Comparison of ENCODE assay signal across 27 mouse cellular contexts in genomic region chr16:9016762-9017086, GRCm38 (mm10).
DNase-seq lines count a peak whose midpoint lies in the region; ATAC-seq and TF ChIP-seq lines count a peak whose summit lies in the region.
"Had no signal": no experiment of that assay in that cellular context is flagged by ENCODE, and none has a peak within 500 bp of the region (broad histone marks: within the 10 kb centered on the region; RNA-seq: fewer than 3 reads in every experiment).

No protein-coding gene starts in this region.

- TF ChIP-seq CTCF in lung, adult 2 months (IDR thresholded peaks at IDR 0.05; ENCODE audit: insufficient read depth, low read length) = no peak

- no peak for ATAC-seq in heart, embryonic 14.5 days (ENCODE audit: insufficient number of reproducible peaks, insufficient read depth, low FRiP score, low read depth)
- peak; percentile 76 for ATAC-seq in lung, embryonic 16.5 days (ENCODE audit: low read depth)
- ATAC-seq: activated CD4-positive, CD25-positive, alpha-beta regulatory T cell, adult 4 months; CD4-positive, CD25-positive, alpha-beta regulatory T cell, adult 4 months; forebrain, embryonic 15.5 days; hindbrain, postnatal 0 days; inflammation-experienced regulatory T-cells, adult 6 months; intestine, embryonic 16.5 days had no signal

- TF ChIP-seq POLR2A in lung, adult 2 months (IDR thresholded peaks at IDR 0.05; ENCODE audit: borderline replicate concordance, extremely low read depth, low read depth, low read length) = no peak

- H3K4me2 ChIP-seq in heart, embryonic 14.5 days (ENCODE audit: low read length) = peak overlapping the region; percentile 49; the same call in 1 of the 2 replicates
- peak overlapping the region; percentile 35 for H3K4me2 ChIP-seq in lung, embryonic 16.5 days (ENCODE audit: low read depth, low read length)
- H3K4me2 ChIP-seq: embryonic facial prominence, embryonic 13.5 days; forebrain, embryonic 12.5 days; forebrain, embryonic 15.5 days; hindbrain, embryonic 14.5 days had no signal

- no peaks in the 10 kb centered on the region for H3K36me3 ChIP-seq in heart, embryonic 14.5 days (ENCODE audit: control insufficient read depth, insufficient read depth, low read length)
- H3K36me3 ChIP-seq in lung, embryonic 16.5 days (ENCODE audit: control insufficient read depth, insufficient read depth, low read length) = no peaks in the 10 kb centered on the region
- H3K36me3 ChIP-seq: embryonic facial prominence, embryonic 10.5 days; embryonic facial prominence, embryonic 13.5 days; forebrain, embryonic 12.5 days; forebrain, embryonic 15.5 days had no signal

- no peaks in the 10 kb centered on the region for H3K9me3 ChIP-seq in heart, embryonic 14.5 days (ENCODE audit: control insufficient read depth, low read length)
- no peaks in the 10 kb centered on the region for H3K9me3 ChIP-seq in lung, embryonic 16.5 days (ENCODE audit: control insufficient read depth, low read length)
- H3K9me3 ChIP-seq: embryonic facial prominence, embryonic 10.5 days; embryonic facial prominence, embryonic 13.5 days; forebrain, embryonic 12.5 days; forebrain, embryonic 15.5 days had no signal

- DNase-seq in heart, adult 11 months = no peak
- peak; percentile 4 for DNase-seq in lung, adult 2 months
- no peak for DNase-seq in lung, postnatal 36 days
- no peak for DNase-seq in lung, postnatal 25 days (ENCODE audit: low spot score)
- DNase-seq in thymus, adult 18-20 months = no peak
- DNase-seq: adrenal gland, adult 8-10 months; cerebellum, adult 11-12 months; cerebellum, adult 8-10 months; cerebellum, postnatal 10 days; cerebellum, postnatal 36 days; embryo, embryonic 11 days; gastrocnemius, postnatal 25 days; heart, postnatal 10 days; heart, postnatal 4 days had no signal

- H3K27ac ChIP-seq in heart, embryonic 14.5 days (replicated peaks in 1 of 2; ENCODE audit: control insufficient read depth in 1 of 2, insufficient read depth in 1 of 2, low read depth in 2 of 2, low read length in 2 of 2) = no peak overlapping the region
- 0 out of 2 replicates have a peak overlapping the region, but pooled peaks have one; percentile 5 for H3K27ac ChIP-seq in lung, embryonic 16.5 days (ENCODE audit: low read length)
- H3K27ac ChIP-seq: embryonic facial prominence, embryonic 10.5 days; embryonic facial prominence, embryonic 13.5 days; forebrain, embryonic 12.5 days; forebrain, embryonic 15.5 days; hindbrain, embryonic 14.5 days; hindbrain, postnatal 0 days had no signal

- H3K4me1 ChIP-seq in heart, embryonic 14.5 days (ENCODE audit: control insufficient read depth in 2 of 2, insufficient read depth in 2 of 2, low read length in 2 of 2) = no peaks in the 10 kb centered on the region
- no peaks in the 10 kb centered on the region for H3K4me1 ChIP-seq in lung, adult 2 months (ENCODE audit: control insufficient read depth, insufficient read depth, low read length)
- H3K4me1 ChIP-seq in lung, embryonic 16.5 days (replicated peaks; ENCODE audit: control insufficient read depth, insufficient read depth, low read length) = no peaks in the 10 kb centered on the region
- H3K4me1 ChIP-seq: embryonic facial prominence, embryonic 13.5 days; forebrain, embryonic 12.5 days; forebrain, embryonic 15.5 days had no signal

- no peak overlapping the region for H3K4me3 ChIP-seq in heart, embryonic 14.5 days (ENCODE audit: control insufficient read depth in 1 of 2, insufficient read depth in 1 of 2, low read depth in 1 of 2, low read length in 2 of 2)
- H3K4me3 ChIP-seq in lung, adult 2 months (replicated peaks; ENCODE audit: extremely low read depth, low read depth, low read length) = no peak overlapping the region
- H3K4me3 ChIP-seq in lung, embryonic 16.5 days (ENCODE audit: low read length) = peak overlapping the region; percentile 33
- H3K4me3 ChIP-seq: embryonic facial prominence, embryonic 10.5 days; embryonic facial prominence, embryonic 13.5 days; erythroblast, embryonic 14.5 days; forebrain, embryonic 12.5 days; forebrain, embryonic 15.5 days had no signal

- no peaks in the 10 kb centered on the region for H3K27me3 ChIP-seq in heart, embryonic 14.5 days (ENCODE audit: control insufficient read depth, insufficient read depth, low read length)
- H3K27me3 ChIP-seq in lung, embryonic 16.5 days (ENCODE audit: control insufficient read depth, insufficient read depth, low read depth, low read length) = no peaks in the 10 kb centered on the region
- H3K27me3 ChIP-seq: embryonic facial prominence, embryonic 13.5 days; forebrain, embryonic 15.5 days had no signal

- 41% methylated on average over 7 of the region's 7 CpGs for WGBS in heart, embryonic 14.5 days
- WGBS in lung, adult 2 months = 72% methylated on average over 7 of the region's 7 CpGs
- WGBS in lung, embryonic 16.5 days = 58% methylated on average over 7 of the region's 7 CpGs

- no peak overlapping the region for H3K9ac ChIP-seq in heart, embryonic 14.5 days (ENCODE audit: low read length)
- H3K9ac ChIP-seq in lung, embryonic 16.5 days (ENCODE audit: low read length) = no peak overlapping the region
- H3K9ac ChIP-seq: embryonic facial prominence, embryonic 13.5 days; forebrain, embryonic 12.5 days; forebrain, embryonic 15.5 days; hindbrain, embryonic 14.5 days had no signal
